Mouse (Mus musculus) right cerebral cortex, postnatal 25 days (tissue): Measurements from ENCODE around the gene Krt16.
A peak's percentile ranks its signal among the peaks of the same experiment; 100 is the strongest.
"Not testable (repeated sequence)": the region's sequence is repeated elsewhere in the genome, so short reads cannot be mapped to it uniquely, and the experiment has no call there.

ENCODE experiments used
- DNase-seq: peaks from one replicate; pipeline ENCODE4 v3.0.0; 2022

Krt16 gene

DNA sequence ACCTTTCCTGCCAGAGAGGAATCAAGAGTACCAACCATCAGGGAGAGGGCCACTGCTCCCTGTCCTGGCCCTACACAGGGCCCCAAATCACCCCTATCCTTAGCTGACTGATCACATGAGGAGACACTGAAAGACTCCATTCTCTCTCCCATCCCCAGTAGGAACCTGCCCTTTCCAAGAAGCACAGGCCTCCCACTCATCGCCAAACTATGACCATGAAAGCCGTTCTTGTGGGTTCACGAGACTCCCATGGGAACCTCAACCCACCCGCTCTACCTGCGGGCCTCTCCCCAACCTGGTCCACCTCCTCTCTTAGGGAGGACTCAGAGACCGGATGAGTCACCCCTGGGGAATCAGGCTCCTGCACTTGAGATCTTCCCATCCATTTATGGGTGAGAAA is 6.8 kb upstream of the Krt16 start:
- DNase-seq, result no peak

GRCm38 (mm10) chr11:100254360-100255090 is 5.8 kb upstream of the Krt16 start:
- DNase-seq, result no peak

GRCm38 (mm10) chr11:100246471-100246870 is 2.2 kb downstream of the Krt16 start:
- not testable (repeated sequence) for DNase-seq

- not testable (repeated sequence) for DNase-seq
Observed at GRCm38 (mm10) chr11:100240272-100240671, 8.4 kb downstream of the Krt16 start.

GRCm38 (mm10) chr11:100221741-100222140 is 27.0 kb downstream of the Krt16 start:
- DNase-seq, result no peak

DNA sequence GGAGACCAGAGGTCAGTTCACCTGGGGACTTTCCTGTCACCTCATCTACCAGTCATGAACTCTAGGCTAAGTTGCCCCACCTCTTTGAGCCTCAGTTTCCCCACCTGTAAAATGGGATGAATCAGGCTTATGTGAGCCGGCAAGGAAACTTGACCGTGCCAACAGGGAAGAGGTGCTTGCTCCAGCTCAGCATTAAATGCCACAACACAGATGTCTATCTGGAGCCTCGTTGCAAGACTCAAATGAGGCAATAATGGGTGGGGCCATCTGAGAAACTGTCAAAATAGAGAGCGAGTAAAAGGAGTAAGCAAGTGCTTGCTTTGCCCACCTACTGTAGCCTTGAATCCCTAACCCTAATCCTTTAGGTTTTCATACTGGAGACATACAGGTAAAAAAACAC is 29.4 kb downstream of the Krt16 start:
- DNase-seq, result no peak

GRCm38 (mm10) chr11:100208542-100208941 is 40.2 kb downstream of the Krt16 start:
- no peak for DNase-seq

- DNase-seq, result no peak
Observed at GRCm38 (mm10) chr11:100207498-100207897, 41.2 kb downstream of the Krt16 start, which contains the start of gene Krt14. Gene Krt14 (minus strand): TSS chr11:100207548.

- DNase-seq, result no peak
Observed at GRCm38 (mm10) chr11:100203448-100203847, 45.3 kb downstream of the Krt16 start.

GRCm38 (mm10) chr11:100202906-100203305 is 45.8 kb downstream of the Krt16 start:
- DNase-seq, result no peak

DNA sequence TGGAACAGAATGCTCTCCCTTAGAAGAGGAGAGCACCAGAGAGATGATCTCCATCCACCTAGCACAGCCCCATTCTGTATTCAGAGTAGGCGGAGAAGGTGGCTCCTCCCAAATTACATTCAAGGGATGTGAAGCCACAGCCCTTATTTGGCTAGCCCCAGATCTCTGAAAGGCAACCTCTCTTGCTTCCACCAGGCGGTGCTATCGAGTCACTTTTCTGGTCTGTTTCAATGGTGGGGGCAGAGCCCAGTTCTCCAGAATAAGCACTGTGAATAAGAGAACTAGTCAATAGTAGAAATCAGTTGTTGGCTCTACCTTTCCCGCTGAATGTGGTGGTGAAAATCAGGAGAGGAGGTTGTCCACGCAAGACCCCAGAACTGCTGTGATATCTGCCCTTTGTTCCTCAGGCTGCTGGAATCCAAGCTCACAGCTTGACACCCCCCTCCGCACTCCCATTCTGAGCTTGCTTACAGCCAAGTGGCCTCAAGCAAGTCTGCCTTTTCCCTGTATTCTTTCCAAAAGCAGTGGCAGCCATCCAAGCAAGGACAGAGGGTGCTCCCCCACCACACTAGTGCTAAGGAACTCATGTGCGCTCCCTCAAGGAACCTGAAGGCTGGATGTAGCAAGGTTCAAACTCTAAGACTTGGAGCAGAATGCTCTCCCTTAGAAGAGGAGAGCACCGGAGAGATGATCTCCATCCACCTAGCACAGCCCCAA is 48.4 kb downstream of the Krt16 start:
- peak; percentile 20 for DNase-seq

GRCm38 (mm10) chr11:100198666-100199065 is 50.0 kb downstream of the Krt16 start:
- peak; percentile 57 for DNase-seq
